In the genomic region with DNA sequence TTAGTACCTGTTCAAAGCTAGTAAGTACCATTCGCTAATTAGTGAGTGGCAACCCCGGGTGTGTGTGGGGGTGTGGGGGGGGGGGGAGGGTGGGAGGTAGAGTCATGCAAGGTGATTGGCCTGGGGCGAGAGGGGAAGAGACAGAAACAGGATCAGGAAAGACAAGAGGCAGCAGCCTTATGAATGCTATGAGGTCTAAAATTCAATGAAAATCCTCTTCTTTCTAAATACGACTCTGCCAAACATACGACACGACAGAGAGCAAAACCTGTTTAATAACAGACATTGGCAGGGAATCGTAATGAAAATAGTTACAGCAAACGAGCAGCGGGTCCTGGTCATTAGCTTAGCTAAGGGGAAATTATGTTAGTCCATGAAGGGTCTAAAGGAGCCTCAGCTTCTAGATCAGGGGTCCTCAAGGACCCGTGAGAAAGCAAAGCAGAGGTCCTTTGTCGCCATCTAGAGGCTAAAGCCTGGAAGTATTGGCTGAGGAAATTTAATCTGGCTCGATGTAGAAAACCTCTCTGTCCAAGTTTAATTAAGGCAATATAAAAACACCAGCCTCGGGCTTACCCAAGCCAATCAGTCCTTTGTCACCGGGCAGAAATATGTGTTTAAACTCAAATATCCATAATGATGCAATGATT, we compare ENCODE assay signal across 9 mouse cellular contexts. TPM values are rescaled to one million over a fixed set of nuclear protein-coding genes. Genes with fewer than 3 reads are reported as not detected.
DNase-seq lines count a peak whose midpoint lies in the region; ATAC-seq lines count a peak whose summit lies in the region.
"Had no signal": no experiment of that assay in that cellular context is flagged by ENCODE, and none has a peak within 500 bp of the region (broad histone marks: within the 10 kb centered on the region; RNA-seq: fewer than 3 reads in every experiment).

No protein-coding gene starts in this region.

- peaks cover 26% of the 10 kb centered on the region for H3K27me3 ChIP-seq in forebrain, embryonic 13.5 days
- H3K27me3 ChIP-seq in hindbrain, embryonic 16.5 days (replicated peaks; ENCODE audit: control insufficient read depth, insufficient read depth, low read length) = peaks cover 5% of the 10 kb centered on the region
- no peaks in the 10 kb centered on the region for H3K27me3 ChIP-seq in stomach, embryonic 15.5 days (replicated peaks)

- peak; percentile 87 for ATAC-seq in forebrain, embryonic 13.5 days
- ATAC-seq in hindbrain, embryonic 16.5 days = peak; percentile 92
- ATAC-seq in megakaryocyte progenitor cell, adult 5-6 weeks (replicated peaks; ENCODE audit: poor library complexity) = peak; percentile 58
- no peak for ATAC-seq in stomach, embryonic 15.5 days (ENCODE audit: insufficient read depth, low FRiP score, low read depth)

- peak overlapping the region; percentile 44 for H3K4me2 ChIP-seq in forebrain, embryonic 13.5 days
- H3K4me2 ChIP-seq in hindbrain, embryonic 16.5 days (ENCODE audit: low read length) = peak overlapping the region; percentile 46
- peak overlapping the region; percentile 39 for H3K4me2 ChIP-seq in stomach, embryonic 15.5 days

- peak; percentile 71 for DNase-seq in ES-CJ7 (ENCODE audit: low read depth, low spot score)
- peak; percentile 21 to 38 for DNase-seq in adrenal gland, postnatal 36 days
- DNase-seq in layer of hippocampus, postnatal 14 days (ENCODE audit: low spot score in 2 of 2) = peak; percentile 68 to 79
- DNase-seq in gastrocnemius, adult 8-10 months (ENCODE audit: low spot score in 2 of 2) = no peak

- WGBS in forebrain, embryonic 13.5 days = 19% methylated on average over 14 of the region's 14 CpGs
- WGBS in hindbrain, embryonic 16.5 days = 23% methylated on average over 14 of the region's 14 CpGs
- WGBS in stomach, embryonic 15.5 days = 23% methylated on average over 14 of the region's 14 CpGs

- no peak overlapping the region for H3K9ac ChIP-seq in forebrain, embryonic 13.5 days
- H3K9ac ChIP-seq in hindbrain, embryonic 16.5 days (ENCODE audit: low read depth, low read length) = no peak overlapping the region
- no peak overlapping the region for H3K9ac ChIP-seq in stomach, embryonic 15.5 days

- peaks cover 3% of the 10 kb centered on the region; the same call in 1 of the 2 replicates for H3K4me1 ChIP-seq in forebrain, embryonic 13.5 days
- no peaks in the 10 kb centered on the region for H3K4me1 ChIP-seq in hindbrain, embryonic 16.5 days (ENCODE audit: control insufficient read depth, insufficient read depth, low read depth, low read length)
- H3K4me1 ChIP-seq in stomach, embryonic 15.5 days = no peaks in the 10 kb centered on the region

- no peaks in the 10 kb centered on the region for H3K36me3 ChIP-seq in forebrain, embryonic 13.5 days (ENCODE audit: poor library complexity, severe bottlenecking)
- H3K36me3 ChIP-seq in hindbrain, embryonic 16.5 days (ENCODE audit: control insufficient read depth, insufficient read depth, low read length) = no peaks in the 10 kb centered on the region
- no peaks in the 10 kb centered on the region for H3K36me3 ChIP-seq in stomach, embryonic 15.5 days

- no peak overlapping the region for H3K4me3 ChIP-seq in forebrain, embryonic 13.5 days
- peak overlapping the region; percentile 14; the same call in 1 of the 2 replicates for H3K4me3 ChIP-seq in hindbrain, embryonic 16.5 days (ENCODE audit: low read length)
- no peak overlapping the region for H3K4me3 ChIP-seq in stomach, embryonic 15.5 days (replicated peaks)

- no peak overlapping the region for H3K27ac ChIP-seq in forebrain, embryonic 13.5 days
- H3K27ac ChIP-seq in hindbrain, embryonic 16.5 days (ENCODE audit: low read depth, low read length) = no peak overlapping the region
- no peak overlapping the region for H3K27ac ChIP-seq in stomach, embryonic 15.5 days

- H3K9me3 ChIP-seq in forebrain, embryonic 13.5 days (replicated peaks) = no peaks in the 10 kb centered on the region
- no peaks in the 10 kb centered on the region for H3K9me3 ChIP-seq in hindbrain, embryonic 16.5 days (ENCODE audit: control insufficient read depth, low read length)
- H3K9me3 ChIP-seq in stomach, embryonic 15.5 days = no peaks in the 10 kb centered on the region

RNA-seq across cellular contexts. Expression of gene Nkx2-9, which starts 23.6 kb away (rescaled TPM):
- under 1 TPM in 1 of 2 experiments, not detected in 1; 0.33 TPM for total RNA-seq in adrenal gland, postnatal 36 days (2021)
- 0.43 and 1.0 TPM in 2 replicates for polyA plus RNA-seq in forebrain, embryonic 13.5 days (2015; fragmentation: Nextera tagmentation; extraction: Ambion mirVana)
- not detected in 2 replicates for polyA plus RNA-seq in hindbrain, embryonic 16.5 days (2015; fragmentation: Nextera tagmentation; extraction: Ambion mirVana)
- total RNA-seq in layer of hippocampus, postnatal 14 days (2021) = not detected
- not detected in 2 replicates for total RNA-seq in megakaryocyte progenitor cell, adult 5-6 weeks (2015)
- not detected in 2 replicates for total RNA-seq in megakaryocyte progenitor cell, adult 5-6 weeks (2017)
- polyA plus RNA-seq in stomach, embryonic 15.5 days (2015; fragmentation: Nextera tagmentation; extraction: Ambion mirVana) = not detected in 2 replicates
- not detected for total RNA-seq in gastrocnemius, adult 8-10 months (2022)

RNA-seq across cellular contexts. Expression of gene Pax9, which starts 54.9 kb away (rescaled TPM):
- total RNA-seq in adrenal gland, postnatal 36 days (2021) = under 1 TPM in 1 of 2 experiments, not detected in 1; 0.07 TPM
- polyA plus RNA-seq in forebrain, embryonic 13.5 days (2015; fragmentation: Nextera tagmentation; extraction: Ambion mirVana) = not detected in 2 replicates
- 0.04 TPM in 1 of 2 replicates, not detected in the other for polyA plus RNA-seq in hindbrain, embryonic 16.5 days (2015; fragmentation: Nextera tagmentation; extraction: Ambion mirVana)
- not detected for total RNA-seq in layer of hippocampus, postnatal 14 days (2021)
- not detected in 2 replicates for total RNA-seq in megakaryocyte progenitor cell, adult 5-6 weeks (2015)
- total RNA-seq in megakaryocyte progenitor cell, adult 5-6 weeks (2017) = not detected in 2 replicates
- 1.9 and 2.8 TPM in 2 replicates for polyA plus RNA-seq in stomach, embryonic 15.5 days (2015; fragmentation: Nextera tagmentation; extraction: Ambion mirVana)
- total RNA-seq in gastrocnemius, adult 8-10 months (2022) = under 1 TPM in 1 of 4 experiments, not detected in 3; 0.15 TPM
- polyA plus RNA-seq: gonadal fat pad, adult 2 months had no signal

Comparison
In these comparisons a context has a peak if more than half of its experiments do, and no peak if none do; other contexts are left out.
1. DNase-seq: peak in ES-CJ7 (single experiment), adrenal gland, postnatal 36 days (2 of 2) and layer of hippocampus, postnatal 14 days (2 of 2); none in gastrocnemius, adult 8-10 months (0 of 2).
2. Peak in every context shown above with its lines, with median percentiles within 50 percentile points of each other: H3K4me2 ChIP-seq.